Mouse (Mus musculus) liver, embryonic 16.5 days (tissue): ENCODE results near the gene Ccdc62. TPM values are rescaled to one million over a fixed set of nuclear protein-coding genes. Genes with fewer than 3 reads are reported as not detected.

Experiments used
- ATAC-seq: fragments of 200-750 bp; cut with Nextera tagmentation; 2 replicates; pipeline ENCODE4 v1.8.0; 2017; ENCODE audit warnings: low read depth, mild to moderate bottlenecking, moderate number of reproducible peaks, moderate library complexity
- H3K27ac ChIP-seq: fragments of 300-500 bp; sonication (generic); 2 replicates; pipeline ENCODE4 v1.5.1; 2014; ENCODE audit warnings: mild to moderate bottlenecking, low read length
- H3K27me3 ChIP-seq: fragments of 300-500 bp; sonication (generic); 2 replicates; pipeline ENCODE4 v1.6.1; 2014; ENCODE audit warnings: low read depth, low read length, mixed read lengths; ENCODE audit not compliant: control insufficient read depth, insufficient read depth
- H3K36me3 ChIP-seq: fragments of 300-500 bp; sonication (generic); 2 replicates; pipeline ENCODE4 v1.6.1; 2014; ENCODE audit warnings: mild to moderate bottlenecking; ENCODE audit not compliant: control insufficient read depth, insufficient read depth
- H3K4me1 ChIP-seq: fragments of 300-500 bp; sonication (generic); 2 replicates; pipeline ENCODE4 v1.6.1; 2014; ENCODE audit warnings: low read depth, low read length, mixed read lengths; ENCODE audit not compliant: control insufficient read depth
- H3K4me2 ChIP-seq: fragments of 300-500 bp; sonication (generic); 2 replicates; pipeline ENCODE4 v1.6.1; 2014; ENCODE audit warnings: low read depth, low read length, mixed read lengths
- H3K4me3 ChIP-seq: fragments of 300-500 bp; sonication (generic); 2 replicates; pipeline ENCODE4 v1.5.1; 2014; ENCODE audit warnings: low read depth, mild to moderate bottlenecking, low read length
- H3K9ac ChIP-seq: fragments of 300-500 bp; sonication (generic); 2 replicates; pipeline ENCODE4 v1.6.1; 2014; ENCODE audit warnings: low read depth, low read length
- H3K9me3 ChIP-seq: fragments of 300-500 bp; sonication (generic); replicated peaks from 2 replicates; pipeline ENCODE4 v1.6.1; 2016; ENCODE audit warnings: low read length; ENCODE audit not compliant: control insufficient read depth
- WGBS: fragments of 180-500 bp; shearing (Covaris S2); extraction: QIAGEN DNeasy Blood & Tissue Kit; methylation state at CpG from one replicate; pipeline ENCODE4 v1.1.7; 2014; ENCODE audit not compliant: insufficient replicate concordance; 5-methylcytosine and 5-hydroxymethylcytosine counted together
- polyA plus RNA-seq: library from polyadenylated mRNA; unstranded; fragments of >200 nt; fragmentation: Nextera tagmentation; extraction: Ambion mirVana; gene quantifications from 2 replicates; pipeline ENCODE4 v1.2.1, GENCODE M21; 2015

Gene Ccdc62
- polyA plus RNA-seq, 1 experiment from 2014 or later = 2.2 TPM

GRCm38 (mm10) chr5:123996695-123997094 lies 66.2 kb downstream of the Ccdc62 start:
- no peak overlapping the region for H3K4me2 ChIP-seq
- no peaks in the 10 kb centered on the region for H3K9me3 ChIP-seq
- peaks cover 10% of the 10 kb centered on the region; the same call in 1 of the 2 replicates for H3K4me1 ChIP-seq
- 80% methylated on average over 14 of the region's 14 CpGs for WGBS
- no peak overlapping the region for H3K9ac ChIP-seq
- H3K27ac ChIP-seq = no peak overlapping the region
- ATAC-seq = no peak
- no peaks in the 10 kb centered on the region for H3K27me3 ChIP-seq
- no peak overlapping the region for H3K4me3 ChIP-seq
- H3K36me3 ChIP-seq = peaks cover 14% of the 10 kb centered on the region

- no peak overlapping the region for H3K9ac ChIP-seq
- no peak overlapping the region for H3K4me2 ChIP-seq
- 83% methylated on average over 24 of the region's 24 CpGs for WGBS
- peaks cover 10% of the 10 kb centered on the region; the same call in 1 of the 2 replicates for H3K4me1 ChIP-seq
- no peak overlapping the region for H3K27ac ChIP-seq
- peaks cover 14% of the 10 kb centered on the region for H3K36me3 ChIP-seq
- no peaks in the 10 kb centered on the region for H3K9me3 ChIP-seq
- no peak overlapping the region for H3K4me3 ChIP-seq
- H3K27me3 ChIP-seq = no peaks in the 10 kb centered on the region
- ATAC-seq = no peak
Observed at GRCm38 (mm10) chr5:123997211-123997751, 66.8 kb downstream of the Ccdc62 start.

GRCm38 (mm10) chr5:123997811-123998210 lies 67.3 kb downstream of the Ccdc62 start:
- Histone ChIP-seq H3K4me1 (peaks cover 10% of the 10 kb centered on the region; the same call in 1 of the 2 replicates), H3K36me3 (peaks cover 14% of the 10 kb centered on the region), H3K9me3 (no peaks in the 10 kb centered on the region), H3K27me3 (no peaks in the 10 kb centered on the region), H3K27ac (no peak overlapping the region), H3K4me2 (no peak overlapping the region), H3K9ac (no peak overlapping the region), H3K4me3 (no peak overlapping the region)
- 84% methylated on average over 16 of the region's 16 CpGs for WGBS
- ATAC-seq = no peak

GRCm38 (mm10) chr5:123998370-123998769 lies 67.9 kb downstream of the Ccdc62 start:
- no peak overlapping the region for H3K4me3 ChIP-seq
- peaks cover 14% of the 10 kb centered on the region for H3K36me3 ChIP-seq
- 30% methylated on average over 10 of the region's 10 CpGs for WGBS
- no peak overlapping the region for H3K4me2 ChIP-seq
- no peaks in the 10 kb centered on the region for H3K27me3 ChIP-seq
- no peaks in the 10 kb centered on the region for H3K9me3 ChIP-seq
- no peak overlapping the region for H3K9ac ChIP-seq
- H3K4me1 ChIP-seq = peaks cover 10% of the 10 kb centered on the region
- no peak for ATAC-seq
- no peak overlapping the region for H3K27ac ChIP-seq

- no peak overlapping the region for H3K9ac ChIP-seq
- no peak overlapping the region for H3K4me2 ChIP-seq
- H3K27ac ChIP-seq = no peak overlapping the region
- ATAC-seq = peak; percentile 35
- peaks cover 10% of the 10 kb centered on the region for H3K4me1 ChIP-seq
- no peak overlapping the region for H3K4me3 ChIP-seq
- no peaks in the 10 kb centered on the region for H3K9me3 ChIP-seq
- H3K27me3 ChIP-seq = no peaks in the 10 kb centered on the region
- 5% methylated on average over 7 of the region's 7 CpGs for WGBS
- peaks cover 23% of the 10 kb centered on the region for H3K36me3 ChIP-seq
Observed at GRCm38 (mm10) chr5:124000824-124001223, 70.3 kb downstream of the Ccdc62 start.

GRCm38 (mm10) chr5:124001274-124001673 lies 70.8 kb downstream of the Ccdc62 start:
- Histone ChIP-seq H3K4me1 (peaks cover 10% of the 10 kb centered on the region), H3K27me3 (no peaks in the 10 kb centered on the region), H3K9ac (no peak overlapping the region), H3K9me3 (no peaks in the 10 kb centered on the region), H3K36me3 (peaks cover 28% of the 10 kb centered on the region), H3K4me3 (no peak overlapping the region), H3K4me2 (no peak overlapping the region), H3K27ac (no peak overlapping the region)
- 53% methylated on average over 9 of the region's 9 CpGs for WGBS
- ATAC-seq = no peak

GRCm38 (mm10) chr5:124002876-124003275 lies 72.4 kb downstream of the Ccdc62 start:
- no peak for ATAC-seq
- Histone ChIP-seq H3K27me3 (no peaks in the 10 kb centered on the region), H3K27ac (no peak overlapping the region; the same call in 1 of the 2 replicates), H3K4me3 (no peak overlapping the region), H3K4me2 (no peak overlapping the region), H3K4me1 (peaks cover 10% of the 10 kb centered on the region), H3K36me3 (peaks cover 34% of the 10 kb centered on the region), H3K9ac (no peak overlapping the region), H3K9me3 (no peaks in the 10 kb centered on the region)
- WGBS = 70% methylated on average over 2 of the region's 2 CpGs

- Histone ChIP-seq H3K9me3 (no peaks in the 10 kb centered on the region), H3K4me1 (peaks cover 8% of the 10 kb centered on the region), H3K4me2 (no peak overlapping the region), H3K9ac (no peak overlapping the region), H3K4me3 (no peak overlapping the region), H3K27me3 (no peaks in the 10 kb centered on the region), H3K36me3 (peaks cover 39% of the 10 kb centered on the region), H3K27ac (no peak overlapping the region; the same call in 1 of the 2 replicates)
- 62% methylated on average over 4 of the region's 4 CpGs for WGBS
- ATAC-seq = no peak
Observed at GRCm38 (mm10) chr5:124003375-124003774, 72.9 kb downstream of the Ccdc62 start.

GRCm38 (mm10) chr5:124004356-124005150 lies 74.1 kb downstream of the Ccdc62 start:
- no peaks in the 10 kb centered on the region for H3K27me3 ChIP-seq
- peak overlapping the region; percentile 65 for H3K27ac ChIP-seq
- peaks cover 47% of the 10 kb centered on the region for H3K36me3 ChIP-seq
- no peak overlapping the region for H3K9ac ChIP-seq
- no peaks in the 10 kb centered on the region for H3K9me3 ChIP-seq
- peaks cover 5% of the 10 kb centered on the region for H3K4me1 ChIP-seq
- H3K4me2 ChIP-seq = no peak overlapping the region
- peak; percentile 78 for ATAC-seq
- H3K4me3 ChIP-seq = no peak overlapping the region
- 78% methylated on average over 17 of the region's 17 CpGs for WGBS
